Mouse (Mus musculus) lung, adult 2 months (tissue): ENCODE data around the gene Rbm28.

Source experiments
- CTCF ChIP-seq: fragments of 200-500 bp; IDR thresholded peaks from 2 replicates; pipeline ENCODE4 v1.5.1; 2011; ENCODE audit warnings: mild to moderate bottlenecking, low read length, control low read depth; ENCODE audit not compliant: insufficient read depth
- POLR2A ChIP-seq: fragments of 200-500 bp; IDR thresholded peaks from 2 replicates; pipeline ENCODE4 v1.6.1; 2011; ENCODE audit warnings: low read depth, mild to moderate bottlenecking, control low read depth, low read length, borderline replicate concordance; ENCODE audit errors: extremely low read depth

DNA sequence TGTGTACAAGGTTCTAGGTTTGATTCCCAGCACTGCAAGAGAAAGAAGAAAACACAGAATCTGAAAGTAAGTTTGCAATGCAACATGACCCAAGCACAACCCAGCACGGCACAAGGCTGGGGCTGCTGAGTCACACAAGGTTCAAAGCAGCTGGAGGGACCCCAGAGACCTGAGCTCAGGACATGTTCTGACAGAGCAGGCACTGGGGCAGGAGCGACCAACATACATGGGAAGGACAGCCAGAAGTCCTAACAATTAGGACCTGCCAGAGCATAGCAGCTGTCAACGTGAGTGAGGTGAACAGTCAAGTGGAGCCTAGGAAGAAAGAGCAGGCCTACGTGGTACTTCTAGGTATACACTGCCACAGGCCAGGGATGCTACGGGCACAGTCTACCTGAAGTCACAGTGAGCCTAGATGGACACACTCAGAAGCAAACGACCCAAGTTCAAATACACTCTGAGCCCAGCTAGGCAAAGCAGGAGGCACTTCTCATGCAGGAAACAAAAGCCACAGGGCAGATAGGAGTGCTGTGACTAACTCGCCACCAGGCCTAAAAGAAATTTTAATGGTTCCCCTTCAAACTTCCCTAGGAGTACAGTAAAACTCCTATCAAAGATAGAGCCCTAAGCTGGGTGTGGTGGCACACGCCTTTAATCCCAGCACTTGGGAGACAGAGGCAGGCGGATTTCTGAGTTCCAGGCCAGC, 45.6 kb upstream of the Rbm28 start:
- no peak for TF ChIP-seq POLR2A
- no peak for TF ChIP-seq CTCF
